Mouse (Mus musculus) testis, postnatal 14 days (tissue): ENCODE measurements around the gene Psmb1.
"Not testable (repeated sequence)": the region's sequence is repeated elsewhere in the genome, so short reads cannot be mapped to it uniquely, and the experiment has no call there.

ENCODE experiments used
- DNase-seq: peaks from one replicate; pipeline ENCODE4 v3.0.0; 2021; ENCODE audit warnings: low spot score

The Psmb1 gene

GRCm38 (mm10) chr17:15499656-15500394, at the start of gene Psmb1, which contains the start of gene Tbp:
Psmb1 (minus strand) TSS chr17:15499751.
Tbp (plus strand) TSS chr17:15499888.
- peak; percentile 97 for DNase-seq

- DNase-seq = no peak
These were observed 46.9 kb upstream of the Psmb1 start for GRCm38 (mm10) chr17:15546440-15546839.

DNA sequence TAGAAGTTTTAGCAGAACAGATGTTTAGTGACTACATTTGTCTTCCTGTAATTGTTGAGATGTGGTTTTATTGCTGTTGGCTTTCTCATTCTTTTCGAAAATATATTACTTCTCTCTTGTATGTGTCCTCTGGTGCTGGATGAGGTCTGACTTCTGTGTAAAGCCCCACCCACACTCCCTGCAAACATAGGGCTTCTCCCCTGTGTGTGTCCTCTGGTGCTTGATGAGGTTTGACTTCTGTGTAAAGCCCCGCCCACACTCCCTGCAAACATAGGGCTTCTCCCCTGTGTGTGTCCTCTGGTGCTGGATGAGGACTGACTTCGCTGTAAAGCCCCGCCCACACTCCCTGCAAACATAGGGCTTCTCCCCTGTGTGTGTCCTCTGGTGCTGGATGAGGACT, 44.3 kb upstream of the Psmb1 start:
- not testable (repeated sequence) for DNase-seq

- no peak for DNase-seq
These were observed 40.8 kb upstream of the Psmb1 start for GRCm38 (mm10) chr17:15540309-15540708.

DNA sequence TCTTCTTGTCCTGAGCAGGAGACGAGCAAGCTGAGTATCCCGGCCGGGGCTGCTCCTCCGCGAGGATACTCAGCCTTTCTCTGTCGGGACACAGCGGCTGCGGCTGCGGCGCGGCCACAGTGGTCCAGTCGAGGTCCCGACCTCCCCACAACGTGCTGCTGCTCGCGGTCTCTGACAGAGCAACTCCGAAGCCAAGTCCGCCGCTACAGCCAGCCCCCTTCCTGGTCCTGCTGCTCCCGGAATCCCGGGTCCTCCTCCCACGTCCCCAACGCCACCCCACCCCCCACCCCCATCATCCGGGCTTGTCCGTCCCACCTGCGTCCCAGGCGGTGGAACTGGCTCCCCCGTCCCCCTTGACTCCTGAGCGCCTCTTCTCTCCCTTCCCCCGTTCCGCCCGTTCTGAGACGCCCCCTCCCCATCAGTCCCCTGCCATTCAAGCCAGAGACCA, 36.9 kb upstream of the Psmb1 start:
- DNase-seq = peak; percentile 10

DNA sequence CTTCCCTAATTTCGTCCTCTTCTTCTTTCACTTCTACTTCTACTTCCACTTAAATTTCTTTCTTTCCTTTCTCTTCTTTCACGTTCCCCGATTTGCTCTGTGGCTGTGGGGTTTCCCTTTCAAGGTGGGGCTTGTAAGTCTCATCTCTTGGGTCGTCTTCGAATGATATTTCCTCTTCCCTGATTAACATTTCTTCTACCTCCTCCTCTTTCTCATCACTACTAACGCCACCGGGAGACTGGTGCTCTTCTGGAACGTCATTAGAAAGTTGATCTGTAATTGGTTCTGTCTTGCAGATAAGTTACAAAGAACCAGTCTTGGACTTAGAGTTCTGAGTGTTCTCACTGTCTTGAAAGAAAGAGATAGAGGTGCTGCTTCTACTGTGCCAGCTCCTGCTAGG, 36.4 kb upstream of the Psmb1 start:
- no peak for DNase-seq

GRCm38 (mm10) chr17:15535162-15535800, 35.7 kb upstream of the Psmb1 start:
- no peak for DNase-seq

- DNase-seq = peak; percentile 63
These were observed 30.6 kb upstream of the Psmb1 start for GRCm38 (mm10) chr17:15530141-15530540.

DNA sequence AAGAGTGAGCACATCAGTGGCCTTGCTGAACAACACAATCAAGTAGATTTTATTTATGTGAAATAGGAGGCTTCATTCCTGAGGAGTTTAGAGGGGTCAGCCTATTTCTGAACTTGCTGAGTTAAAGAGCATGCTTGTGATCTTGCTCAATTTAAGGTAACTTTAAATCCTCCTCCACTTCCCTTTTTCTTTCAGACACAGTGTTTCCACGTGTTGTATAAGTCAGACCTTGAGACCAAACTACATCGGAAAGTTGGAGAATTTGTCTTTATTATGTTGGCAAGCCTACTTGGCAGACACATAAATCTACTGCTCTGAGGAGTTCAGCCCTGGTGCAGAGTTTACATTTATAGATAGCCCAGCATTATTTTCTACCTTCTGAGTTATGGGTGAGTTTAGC, 29.3 kb upstream of the Psmb1 start:
- no peak for DNase-seq

- no peak for DNase-seq
These were observed 28.2 kb upstream of the Psmb1 start for GRCm38 (mm10) chr17:15527811-15528136.

DNA sequence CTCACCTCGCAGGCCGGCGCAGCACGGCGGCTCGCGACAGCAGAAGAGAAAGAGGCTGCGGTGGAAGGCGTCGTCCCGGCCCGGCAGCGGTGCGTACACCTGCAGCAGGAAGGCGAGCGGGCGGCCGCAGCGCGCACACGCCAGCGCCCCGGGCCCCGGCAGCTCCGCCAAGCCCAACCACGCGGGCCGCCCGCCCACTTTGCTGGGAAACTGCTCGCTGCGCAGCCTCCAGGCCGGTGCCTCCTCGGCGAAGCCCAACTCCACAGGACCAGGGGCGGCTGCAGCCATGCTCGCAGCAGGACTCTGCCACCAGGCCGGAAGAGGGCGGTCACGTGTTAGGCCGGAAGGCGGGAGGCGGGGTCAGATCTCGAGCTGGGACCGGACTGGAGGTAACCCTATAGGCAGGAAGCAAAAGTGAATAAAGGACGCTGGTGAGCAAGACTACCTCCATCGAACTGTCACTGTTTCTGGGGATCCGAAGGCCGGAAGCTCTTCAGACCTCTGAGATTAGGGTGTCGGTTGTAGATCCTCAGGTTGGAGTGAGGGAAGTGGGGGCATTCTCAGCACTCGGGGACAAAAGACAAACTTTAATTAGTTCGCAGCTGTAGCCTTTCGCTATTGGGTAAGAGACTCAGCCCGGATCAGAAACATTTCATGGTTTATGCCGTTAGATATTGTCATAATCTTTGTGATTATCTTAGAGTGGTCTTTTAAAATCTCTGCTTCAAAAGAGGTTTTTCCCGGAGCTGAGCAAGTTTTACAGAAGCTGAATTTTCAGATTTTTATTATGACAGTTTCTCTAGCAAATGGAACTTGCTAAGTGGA, 27.6 kb upstream of the Psmb1 start, which contains the start of gene Pdcd2:
Pdcd2 (minus strand) TSS at position 316 of the 825 bp plus-strand sequence.
- DNase-seq = peak; percentile 94

DNA sequence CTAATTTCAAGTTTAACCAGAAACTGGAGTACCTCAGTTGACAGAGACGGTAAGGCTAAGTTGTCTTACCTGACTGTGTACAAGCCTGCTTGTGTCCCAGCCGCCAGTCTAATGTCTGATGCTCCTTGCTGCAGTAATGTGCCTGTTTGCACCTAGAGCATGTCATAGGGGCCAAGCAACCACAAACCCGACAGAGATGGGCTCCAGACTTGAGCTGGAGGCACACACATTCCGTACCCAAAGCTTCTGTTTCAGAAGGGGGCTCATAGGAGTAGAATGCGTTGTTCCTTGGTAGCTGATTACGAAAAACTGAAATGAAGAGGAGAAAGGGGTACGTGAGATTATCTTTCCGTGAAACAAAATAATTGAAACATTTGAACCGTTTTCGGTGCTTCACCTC, 26.8 kb upstream of the Psmb1 start:
- DNase-seq = no peak

- no peak for DNase-seq
These were observed 19.2 kb upstream of the Psmb1 start for GRCm38 (mm10) chr17:15518766-15519165.

DNA sequence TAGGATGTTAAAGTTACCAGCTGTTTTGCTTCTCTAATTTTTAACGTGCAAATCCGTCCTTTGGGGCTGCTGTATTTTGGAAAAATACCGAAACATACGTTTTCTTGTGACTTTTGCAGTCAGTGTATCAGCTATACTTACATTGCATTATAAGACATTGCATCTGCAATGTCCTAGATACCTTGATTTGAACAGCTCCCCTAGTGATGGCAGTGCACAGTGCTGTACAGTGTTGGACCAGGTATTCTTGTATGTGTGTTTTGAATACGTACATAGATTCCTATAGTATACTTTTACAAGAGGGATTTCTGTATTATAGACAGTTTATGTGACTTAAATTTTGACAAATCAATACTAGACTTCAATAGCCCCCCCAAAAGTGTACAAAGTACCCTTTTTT, 18.6 kb upstream of the Psmb1 start:
- DNase-seq = no peak

- DNase-seq = no peak
These were observed 18.2 kb upstream of the Psmb1 start for GRCm38 (mm10) chr17:15517776-15518175.

DNA sequence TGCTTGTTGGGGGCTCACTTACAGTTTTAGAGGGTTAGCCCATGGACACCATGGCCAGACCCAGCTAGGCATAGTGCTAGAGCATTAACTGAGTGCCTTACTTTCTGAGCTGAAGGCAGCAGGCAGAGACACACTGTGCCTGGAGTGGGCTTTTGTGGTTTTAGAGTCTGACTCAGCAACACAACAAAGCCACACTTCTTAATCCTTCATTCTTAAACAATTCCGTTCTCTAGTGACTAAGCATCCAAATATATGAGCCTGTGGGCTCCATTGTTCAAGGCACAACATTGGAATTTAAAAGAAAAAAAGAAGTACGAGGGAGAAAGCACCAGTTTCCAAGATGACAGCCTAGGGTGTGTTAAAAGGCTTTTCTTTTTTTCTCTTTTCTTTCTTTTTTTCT, 11.1 kb upstream of the Psmb1 start:
- no peak for DNase-seq

GRCm38 (mm10) chr17:15498753-15499113, 818 bp downstream of the Psmb1 start:
- DNase-seq = no peak

DNA sequence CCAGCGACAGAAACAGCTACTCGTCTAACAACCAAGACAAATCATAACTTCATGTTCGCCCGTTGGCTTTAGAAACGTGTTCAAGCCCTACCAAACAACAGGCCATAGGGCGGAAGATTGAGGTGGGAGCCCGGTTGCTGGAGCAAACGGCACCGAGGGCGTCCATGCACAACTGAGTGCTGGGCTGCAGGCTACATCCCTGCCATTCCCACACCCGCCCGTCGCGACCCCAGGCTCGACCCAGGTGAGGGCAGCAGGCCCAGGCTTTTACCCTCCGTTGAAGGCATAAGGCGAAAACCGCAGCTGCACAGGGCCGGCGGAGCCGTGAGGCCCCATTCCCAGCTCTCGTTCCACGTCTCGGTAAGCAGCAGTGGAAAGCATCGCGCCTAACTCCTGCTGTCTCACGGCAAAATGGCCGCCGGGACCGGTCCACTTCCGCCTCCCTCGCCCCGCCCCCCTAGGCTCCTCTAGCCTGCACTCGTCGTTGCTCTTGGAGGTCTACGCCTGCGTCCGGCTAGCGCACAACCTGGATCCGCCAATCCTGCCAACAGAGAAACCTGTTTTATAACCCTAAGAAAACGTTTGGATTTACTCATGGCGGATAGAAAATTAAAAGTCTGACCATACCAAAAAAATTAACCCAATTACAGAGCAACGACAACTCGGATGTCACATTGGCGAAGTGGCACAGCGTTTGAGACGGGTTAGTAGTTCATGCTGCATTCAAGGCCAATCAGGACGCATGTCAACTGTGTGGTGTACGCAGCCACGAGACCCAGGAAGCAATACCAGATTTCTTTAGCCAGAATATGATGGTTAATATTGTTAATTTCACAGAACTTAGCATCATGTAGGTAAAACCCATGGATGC, 1.4 kb downstream of the Psmb1 start:
- peak; percentile 93 for DNase-seq

GRCm38 (mm10) chr17:15490542-15490941, 9.0 kb downstream of the Psmb1 start:
- no peak for DNase-seq

GRCm38 (mm10) chr17:15472671-15473070, 26.9 kb downstream of the Psmb1 start:
- no peak for DNase-seq

- DNase-seq = peak; percentile 20
These were observed 31.9 kb downstream of the Psmb1 start for GRCm38 (mm10) chr17:15467669-15468068.
